Mouse (Mus musculus) neural tube, embryonic 11.5 days (tissue): ENCODE measurements around the gene Ifng. TPM values are rescaled to one million over a fixed set of nuclear protein-coding genes. Genes with fewer than 3 reads are reported as not detected.
"Not testable (repeated sequence)": the region's sequence is repeated elsewhere in the genome, so short reads cannot be mapped to it uniquely, and the experiment has no call there.

ENCODE experiments used
- ATAC-seq: fragments of 200-750 bp; cut with Nextera tagmentation; 2 replicates; pipeline ENCODE4 v1.8.0; 2017; ENCODE audit warnings: moderate number of reproducible peaks, mild to moderate bottlenecking, moderate TSS enrichment, moderate library complexity; ENCODE audit not compliant: insufficient read depth, low FRiP score, low TSS enrichment
- DNase-seq: peaks from one replicate; pipeline ENCODE4 v3.0.0-alpha.2; 2015; ENCODE audit warnings: low spot score
- H3K27ac ChIP-seq: fragments of 300-500 bp; sonication (generic); 2 replicates; pipeline ENCODE4 v1.5.1; 2014; ENCODE audit warnings: low read depth, mild to moderate bottlenecking, low read length
- H3K27me3 ChIP-seq: fragments of 300-500 bp; sonication (generic); 2 replicates; pipeline ENCODE4 v1.6.1; 2014; ENCODE audit warnings: mild to moderate bottlenecking, low read length, mixed read lengths; ENCODE audit not compliant: control insufficient read depth, insufficient read depth
- H3K36me3 ChIP-seq: fragments of 300-500 bp; sonication (generic); 2 replicates; pipeline ENCODE4 v1.6.1; 2014; ENCODE audit warnings: mild to moderate bottlenecking, low read length, moderate library complexity, mixed read lengths; ENCODE audit not compliant: control insufficient read depth, insufficient read depth
- H3K4me1 ChIP-seq: fragments of 300-500 bp; sonication (generic); 2 replicates; pipeline ENCODE4 v1.6.1; 2014; ENCODE audit warnings: low read length, mixed read lengths; ENCODE audit not compliant: control insufficient read depth, insufficient read depth
- H3K4me2 ChIP-seq: fragments of 300-500 bp; sonication (generic); 2 replicates; pipeline ENCODE4 v1.6.1; 2014; ENCODE audit warnings: low read depth, mild to moderate bottlenecking, moderate library complexity
- H3K4me3 ChIP-seq: fragments of 300-500 bp; sonication (generic); 2 replicates; pipeline ENCODE4 v1.5.1; 2014; ENCODE audit warnings: low read depth, low read length
- H3K9ac ChIP-seq: fragments of 300-500 bp; sonication (generic); 2 replicates; pipeline ENCODE4 v1.6.1; 2014; ENCODE audit warnings: mild to moderate bottlenecking, low read length
- H3K9me3 ChIP-seq: fragments of 300-500 bp; sonication (generic); 2 replicates; pipeline ENCODE4 v1.6.1; 2016; ENCODE audit warnings: low read length; ENCODE audit not compliant: control insufficient read depth
- WGBS: fragments of 180-500 bp; shearing (Covaris S2); extraction: QIAGEN DNeasy Blood & Tissue Kit; methylation state at CpG from one replicate; pipeline ENCODE4 v1.1.7; 2014; 5-methylcytosine and 5-hydroxymethylcytosine counted together
- polyA plus RNA-seq: library from polyadenylated mRNA; unstranded; fragments of >200 nt; fragmentation: Nextera tagmentation; extraction: Ambion mirVana; gene quantifications from 2 replicates; pipeline ENCODE4 v1.2.1, GENCODE M21; 2014

The Ifng gene
- polyA plus RNA-seq, 1 experiment from 2014 or later: not detected

GRCm38 (mm10) chr10:118470296-118470957 lies 29.6 kb downstream of the Ifng start:
- Histone ChIP-seq H3K36me3 (no peaks in the 10 kb centered on the region), H3K27ac (no peak overlapping the region), H3K4me3 (no peak overlapping the region), H3K9ac (no peak overlapping the region), H3K4me1 (no peaks in the 10 kb centered on the region), H3K4me2 (no peak overlapping the region), H3K27me3 (no peaks in the 10 kb centered on the region), H3K9me3 (no peaks in the 10 kb centered on the region)
- DNase-seq (no peak), ATAC-seq (no peak)
- WGBS: 74% methylated on average over 13 of the region's 13 CpGs

- DNase-seq, H3K27ac ChIP-seq, H3K9me3 ChIP-seq, ATAC-seq, H3K36me3 ChIP-seq, H3K9ac ChIP-seq, H3K4me3 ChIP-seq, H3K27me3 ChIP-seq, H3K4me1 ChIP-seq, H3K4me2 ChIP-seq: not testable (repeated sequence)
- WGBS: 73% methylated on average over 1 of the region's 1 CpGs
Observed at GRCm38 (mm10) chr10:118472846-118473245, 32.0 kb downstream of the Ifng start.

- 88% methylated on average over 2 of the region's 2 CpGs for WGBS
- no peak for ATAC-seq
Observed at GRCm38 (mm10) chr10:118476696-118477095, 35.9 kb downstream of the Ifng start.

GRCm38 (mm10) chr10:118477297-118477696 lies 36.5 kb downstream of the Ifng start:
- no peaks in the 10 kb centered on the region for H3K27me3 ChIP-seq
- H3K4me1 ChIP-seq: no peaks in the 10 kb centered on the region
- no peak for DNase-seq
- H3K9ac ChIP-seq: no peak overlapping the region
- no peak overlapping the region for H3K4me3 ChIP-seq
- no peaks in the 10 kb centered on the region for H3K36me3 ChIP-seq
- WGBS: 78% methylated on average over 2 of the region's 2 CpGs
- no peaks in the 10 kb centered on the region for H3K9me3 ChIP-seq
- ATAC-seq: no peak
- H3K4me2 ChIP-seq: no peak overlapping the region
- H3K27ac ChIP-seq: no peak overlapping the region

More at GRCm38 (mm10) chr10:118476696-118477095, 35.9 kb downstream of the Ifng start:
- Histone ChIP-seq H3K36me3 (no peaks in the 10 kb centered on the region), H3K4me3 (no peak overlapping the region), H3K4me1 (no peaks in the 10 kb centered on the region), H3K4me2 (no peak overlapping the region), H3K27me3 (no peaks in the 10 kb centered on the region), H3K9me3 (no peaks in the 10 kb centered on the region), H3K9ac (no peak overlapping the region), H3K27ac (no peak overlapping the region)
- no peak for DNase-seq

GRCm38 (mm10) chr10:118479244-118479643 lies 38.4 kb downstream of the Ifng start:
- H3K27ac ChIP-seq: no peak overlapping the region
- no peaks in the 10 kb centered on the region for H3K36me3 ChIP-seq
- H3K4me2 ChIP-seq: no peak overlapping the region
- ATAC-seq (no peak), DNase-seq (no peak)
- no peak overlapping the region for H3K9ac ChIP-seq
- no peak overlapping the region for H3K4me3 ChIP-seq
- no peaks in the 10 kb centered on the region for H3K4me1 ChIP-seq
- no peaks in the 10 kb centered on the region for H3K9me3 ChIP-seq
- H3K27me3 ChIP-seq: no peaks in the 10 kb centered on the region
- 89% methylated on average over 4 of the region's 4 CpGs for WGBS

- DNase-seq (no peak), ATAC-seq (no peak)
- Histone ChIP-seq H3K27ac (no peak overlapping the region), H3K27me3 (no peaks in the 10 kb centered on the region), H3K9me3 (no peaks in the 10 kb centered on the region), H3K4me1 (no peaks in the 10 kb centered on the region), H3K4me3 (no peak overlapping the region), H3K36me3 (no peaks in the 10 kb centered on the region), H3K9ac (no peak overlapping the region), H3K4me2 (no peak overlapping the region)
- 94% methylated on average over 5 of the region's 5 CpGs for WGBS
Observed at GRCm38 (mm10) chr10:118480118-118480517, 39.3 kb downstream of the Ifng start.

GRCm38 (mm10) chr10:118480793-118481192 lies 39.9 kb downstream of the Ifng start:
- no peaks in the 10 kb centered on the region for H3K9me3 ChIP-seq
- ATAC-seq: no peak
- 90% methylated on average over 7 of the region's 7 CpGs for WGBS

GRCm38 (mm10) chr10:118494109-118494508 lies 53.3 kb downstream of the Ifng start:
- no peak overlapping the region for H3K4me2 ChIP-seq
- no peak overlapping the region for H3K9ac ChIP-seq
- H3K36me3 ChIP-seq: no peaks in the 10 kb centered on the region
- 91% methylated on average over 1 of the region's 1 CpGs for WGBS
- no peak for ATAC-seq
- no peak overlapping the region for H3K4me3 ChIP-seq
- no peaks in the 10 kb centered on the region for H3K4me1 ChIP-seq
- H3K27ac ChIP-seq: no peak overlapping the region
- H3K27me3 ChIP-seq: no peaks in the 10 kb centered on the region
- no peaks in the 10 kb centered on the region for H3K9me3 ChIP-seq
- no peak for DNase-seq

More at GRCm38 (mm10) chr10:118480793-118481192, 39.9 kb downstream of the Ifng start:
- Histone ChIP-seq H3K27me3 (no peaks in the 10 kb centered on the region), H3K9ac (no peak overlapping the region), H3K27ac (no peak overlapping the region), H3K4me1 (no peaks in the 10 kb centered on the region), H3K4me2 (no peak overlapping the region), H3K36me3 (no peaks in the 10 kb centered on the region), H3K4me3 (no peak overlapping the region)
- DNase-seq: no peak

GRCm38 (mm10) chr10:118495362-118495761 lies 54.5 kb downstream of the Ifng start:
- DNase-seq (no peak), ATAC-seq (no peak)
- Histone ChIP-seq H3K9ac (no peak overlapping the region), H3K4me1 (no peaks in the 10 kb centered on the region), H3K9me3 (no peaks in the 10 kb centered on the region), H3K27ac (no peak overlapping the region), H3K4me2 (no peak overlapping the region), H3K36me3 (no peaks in the 10 kb centered on the region), H3K27me3 (no peaks in the 10 kb centered on the region), H3K4me3 (no peak overlapping the region)
- 58% methylated on average over 1 of the region's 1 CpGs for WGBS
